Mouse (Mus musculus) kidney, adult 2 months (tissue): ENCODE results near the gene Kirrel3.

Source experiments
- CTCF ChIP-seq: fragments of 200-500 bp; conservative IDR thresholded peaks from 2 replicates; pipeline ENCODE4 v1.5.1; 2011; ENCODE audit warnings: low read depth, mild to moderate bottlenecking, control low read depth, low read length, moderate library complexity, mixed read lengths; ENCODE audit not compliant: insufficient read depth, insufficient read length
- POLR2A ChIP-seq: fragments of 200-500 bp; IDR thresholded peaks from one replicate; pipeline ENCODE4 v1.6.1; 2011; ENCODE audit warnings: low read depth, low read length, control low read depth

GRCm38 (mm10) chr9:34752076-34752800 lies 266.5 kb downstream of the Kirrel3 start:
- TF ChIP-seq CTCF (no peak), POLR2A (no peak)
